Mouse (Mus musculus): ENCODE measurements around the gene Cd63. TPM values are rescaled to one million over a fixed set of nuclear protein-coding genes. Genes with fewer than 3 reads are reported as not detected.

Cd63 gene
- 296 and 306 TPM in 2 replicates for polyA plus RNA-seq (2014; fragmentation: Nextera tagmentation; extraction: Ambion mirVana)

GRCm38 (mm10) chr10:128900698-128901097 lies at the start of gene Cd63:
Gene Cd63 (plus strand): TSS chr10:128900989.
- H3K4me3 ChIP-seq (ENCODE audit: low read depth, low read length): no peak within 1 kb of the TSS
- H3K27me3 ChIP-seq (ENCODE audit: control insufficient read depth, insufficient read depth, low read length): peaks cover 15% of the 10 kb centered on the region
- ATAC-seq (replicated peaks; ENCODE audit: insufficient number of reproducible peaks, low FRiP score, low TSS enrichment): no peak
- H3K36me3 ChIP-seq (ENCODE audit: control insufficient read depth, insufficient read depth, low read length): no peaks in the 10 kb centered on the region
- WGBS (ENCODE audit: insufficient replicate concordance): 74% methylated on average over 3 of the region's 3 CpGs
- H3K27ac ChIP-seq (ENCODE audit: low read depth, low read length): no peak within 1 kb of the TSS
- no peak within 1 kb of the TSS for H3K4me2 ChIP-seq
- H3K9ac ChIP-seq (ENCODE audit: low read depth, low read length): no peak within 1 kb of the TSS
- no peaks in the 10 kb centered on the region for H3K9me3 ChIP-seq (replicated peaks; ENCODE audit: control insufficient read depth, low read length)
- H3K4me1 ChIP-seq (ENCODE audit: control insufficient read depth, insufficient read depth, low read length): no peaks in the 10 kb centered on the region

- Histone ChIP-seq H3K9me3 (replicated peaks; ENCODE audit: control insufficient read depth, low read length) (no peaks in the 10 kb centered on the region), H3K4me1 (ENCODE audit: control insufficient read depth, insufficient read depth, low read length) (no peaks in the 10 kb centered on the region), H3K36me3 (ENCODE audit: control insufficient read depth, insufficient read depth, low read length) (peaks cover 4% of the 10 kb centered on the region; the same call in 1 of the 2 replicates), H3K27me3 (ENCODE audit: control insufficient read depth, insufficient read depth, low read length) (no peaks in the 10 kb centered on the region), H3K4me3 (ENCODE audit: low read depth, low read length) (no peak overlapping the region), H3K9ac (ENCODE audit: low read depth, low read length) (no peak overlapping the region), H3K27ac (ENCODE audit: low read depth, low read length) (no peak overlapping the region), H3K4me2 (no peak overlapping the region)
- ATAC-seq (replicated peaks; ENCODE audit: insufficient number of reproducible peaks, low FRiP score, low TSS enrichment): no peak
Observed at GRCm38 (mm10) chr10:128861176-128861575, 39.6 kb upstream of the Cd63 start.

- no peaks in the 10 kb centered on the region for H3K4me1 ChIP-seq (ENCODE audit: control insufficient read depth, insufficient read depth, low read length)
- WGBS (ENCODE audit: insufficient replicate concordance): 76% methylated on average over 3 of the region's 3 CpGs
- no peak overlapping the region for H3K27ac ChIP-seq (ENCODE audit: low read depth, low read length)
- peaks cover 7% of the 10 kb centered on the region for H3K36me3 ChIP-seq (ENCODE audit: control insufficient read depth, insufficient read depth, low read length)
- no peaks in the 10 kb centered on the region for H3K9me3 ChIP-seq (replicated peaks; ENCODE audit: control insufficient read depth, low read length)
- H3K9ac ChIP-seq (ENCODE audit: low read depth, low read length): no peak overlapping the region
- H3K4me3 ChIP-seq (ENCODE audit: low read depth, low read length): no peak overlapping the region
- no peak overlapping the region for H3K4me2 ChIP-seq
- no peaks in the 10 kb centered on the region for H3K27me3 ChIP-seq (ENCODE audit: control insufficient read depth, insufficient read depth, low read length)
- ATAC-seq (replicated peaks; ENCODE audit: insufficient number of reproducible peaks, low FRiP score, low TSS enrichment): no peak
Observed at GRCm38 (mm10) chr10:128866042-128866441, 34.7 kb upstream of the Cd63 start.

- Histone ChIP-seq H3K9me3 (replicated peaks; ENCODE audit: control insufficient read depth, low read length) (no peaks in the 10 kb centered on the region), H3K4me3 (ENCODE audit: low read depth, low read length) (no peak overlapping the region), H3K4me2 (no peak overlapping the region), H3K27ac (ENCODE audit: low read depth, low read length) (no peak overlapping the region), H3K27me3 (ENCODE audit: control insufficient read depth, insufficient read depth, low read length) (no peaks in the 10 kb centered on the region), H3K9ac (ENCODE audit: low read depth, low read length) (no peak overlapping the region), H3K36me3 (ENCODE audit: control insufficient read depth, insufficient read depth, low read length) (peaks cover 10% of the 10 kb centered on the region), H3K4me1 (ENCODE audit: control insufficient read depth, insufficient read depth, low read length) (no peaks in the 10 kb centered on the region)
- no peak for ATAC-seq (replicated peaks; ENCODE audit: insufficient number of reproducible peaks, low FRiP score, low TSS enrichment)
- 95% methylated on average over 1 of the region's 1 CpGs for WGBS (ENCODE audit: insufficient replicate concordance)
Observed at GRCm38 (mm10) chr10:128866518-128866917, 34.3 kb upstream of the Cd63 start.

GRCm38 (mm10) chr10:128870341-128870740 lies 30.4 kb upstream of the Cd63 start:
- WGBS (ENCODE audit: insufficient replicate concordance): 82% methylated on average over 3 of the region's 3 CpGs
- H3K36me3 ChIP-seq (ENCODE audit: control insufficient read depth, insufficient read depth, low read length): peaks cover 21% of the 10 kb centered on the region
- H3K4me1 ChIP-seq (ENCODE audit: control insufficient read depth, insufficient read depth, low read length): no peaks in the 10 kb centered on the region
- no peak overlapping the region for H3K27ac ChIP-seq (ENCODE audit: low read depth, low read length)
- no peak overlapping the region for H3K4me2 ChIP-seq
- no peak for ATAC-seq (replicated peaks; ENCODE audit: insufficient number of reproducible peaks, low FRiP score, low TSS enrichment)
- H3K9ac ChIP-seq (ENCODE audit: low read depth, low read length): no peak overlapping the region
- H3K4me3 ChIP-seq (ENCODE audit: low read depth, low read length): no peak overlapping the region
- H3K27me3 ChIP-seq (ENCODE audit: control insufficient read depth, insufficient read depth, low read length): no peaks in the 10 kb centered on the region
- H3K9me3 ChIP-seq (replicated peaks; ENCODE audit: control insufficient read depth, low read length): no peaks in the 10 kb centered on the region

- no peaks in the 10 kb centered on the region for H3K4me1 ChIP-seq (ENCODE audit: control insufficient read depth, insufficient read depth, low read length)
- no peak overlapping the region for H3K4me3 ChIP-seq (ENCODE audit: low read depth, low read length)
- H3K9ac ChIP-seq (ENCODE audit: low read depth, low read length): no peak overlapping the region
- no peak overlapping the region for H3K27ac ChIP-seq (ENCODE audit: low read depth, low read length)
- peaks cover 7% of the 10 kb centered on the region for H3K36me3 ChIP-seq (ENCODE audit: control insufficient read depth, insufficient read depth, low read length)
- H3K27me3 ChIP-seq (ENCODE audit: control insufficient read depth, insufficient read depth, low read length): no peaks in the 10 kb centered on the region
- no peak for ATAC-seq (replicated peaks; ENCODE audit: insufficient number of reproducible peaks, low FRiP score, low TSS enrichment)
- no peaks in the 10 kb centered on the region for H3K9me3 ChIP-seq (replicated peaks; ENCODE audit: control insufficient read depth, low read length)
- no peak overlapping the region for H3K4me2 ChIP-seq
Observed at GRCm38 (mm10) chr10:128878291-128878690, 22.5 kb upstream of the Cd63 start.

GRCm38 (mm10) chr10:128878811-128879210 lies 22.0 kb upstream of the Cd63 start:
- Histone ChIP-seq H3K27me3 (ENCODE audit: control insufficient read depth, insufficient read depth, low read length) (no peaks in the 10 kb centered on the region), H3K4me3 (ENCODE audit: low read depth, low read length) (no peak overlapping the region), H3K4me2 (no peak overlapping the region), H3K9ac (ENCODE audit: low read depth, low read length) (no peak overlapping the region), H3K4me1 (ENCODE audit: control insufficient read depth, insufficient read depth, low read length) (no peaks in the 10 kb centered on the region), H3K9me3 (replicated peaks; ENCODE audit: control insufficient read depth, low read length) (no peaks in the 10 kb centered on the region), H3K27ac (ENCODE audit: low read depth, low read length) (no peak overlapping the region), H3K36me3 (ENCODE audit: control insufficient read depth, insufficient read depth, low read length) (peaks cover 3% of the 10 kb centered on the region)
- 89% methylated on average over 2 of the region's 2 CpGs for WGBS (ENCODE audit: insufficient replicate concordance)
- ATAC-seq (replicated peaks; ENCODE audit: insufficient number of reproducible peaks, low FRiP score, low TSS enrichment): no peak

- Histone ChIP-seq H3K27ac (ENCODE audit: low read depth, low read length) (no peak overlapping the region), H3K4me2 (no peak overlapping the region), H3K36me3 (ENCODE audit: control insufficient read depth, insufficient read depth, low read length) (no peaks in the 10 kb centered on the region), H3K27me3 (ENCODE audit: control insufficient read depth, insufficient read depth, low read length) (no peaks in the 10 kb centered on the region), H3K9me3 (replicated peaks; ENCODE audit: control insufficient read depth, low read length) (no peaks in the 10 kb centered on the region), H3K9ac (ENCODE audit: low read depth, low read length) (no peak overlapping the region), H3K4me1 (ENCODE audit: control insufficient read depth, insufficient read depth, low read length) (0 out of 2 replicates have a peak, but pooled peaks cover 3% of the 10 kb centered on the region), H3K4me3 (ENCODE audit: low read depth, low read length) (no peak overlapping the region)
- WGBS (ENCODE audit: insufficient replicate concordance): 92% methylated on average over 5 of the region's 5 CpGs
- no peak for ATAC-seq (replicated peaks; ENCODE audit: insufficient number of reproducible peaks, low FRiP score, low TSS enrichment)
Observed at GRCm38 (mm10) chr10:128882067-128882466, 18.7 kb upstream of the Cd63 start.

- H3K36me3 ChIP-seq (ENCODE audit: control insufficient read depth, insufficient read depth, low read length): 0 out of 2 replicates have a peak, but pooled peaks cover 2% of the 10 kb centered on the region
- peak overlapping the region; percentile 71 for H3K27ac ChIP-seq (ENCODE audit: low read depth, low read length)
- H3K4me3 ChIP-seq (ENCODE audit: low read depth, low read length): peak overlapping the region; percentile 78
- H3K9ac ChIP-seq (ENCODE audit: low read depth, low read length): peak overlapping the region; percentile 62
- H3K27me3 ChIP-seq (ENCODE audit: control insufficient read depth, insufficient read depth, low read length): peaks cover 6% of the 10 kb centered on the region; the same call in 1 of the 2 replicates
- H3K4me2 ChIP-seq: peak overlapping the region; percentile 93
- no peak for ATAC-seq (replicated peaks; ENCODE audit: insufficient number of reproducible peaks, low FRiP score, low TSS enrichment)
- H3K9me3 ChIP-seq (replicated peaks; ENCODE audit: control insufficient read depth, low read length): no peaks in the 10 kb centered on the region
- 1% methylated on average over 7 of the region's 7 CpGs for WGBS (ENCODE audit: insufficient replicate concordance)
- peaks cover 22% of the 10 kb centered on the region for H3K4me1 ChIP-seq (ENCODE audit: control insufficient read depth, insufficient read depth, low read length)
Observed at GRCm38 (mm10) chr10:128888941-128889827, 11.6 kb upstream of the Cd63 start.
